Mouse (Mus musculus) C2C12 (cell line): Measurements from ENCODE around the gene Klhl32.

ENCODE experiments used
- CEBPB ChIP-seq: IDR thresholded peaks from one replicate; pipeline ENCODE4 v1.6.1; 2011; ENCODE audit warnings: low read depth, mild to moderate bottlenecking, control low read depth, moderate library complexity
- CTCF ChIP-seq: IDR thresholded peaks from one replicate; pipeline ENCODE4 v1.5.1; 2011; ENCODE audit not compliant: control insufficient read depth, insufficient read depth, insufficient read length
- FOSL1 ChIP-seq: IDR thresholded peaks from one replicate; pipeline ENCODE4 v1.8.0; 2011; ENCODE audit warnings: mild to moderate bottlenecking, low read length; ENCODE audit not compliant: poor library complexity, insufficient read depth, severe bottlenecking
- MAX ChIP-seq: IDR thresholded peaks from one replicate; pipeline ENCODE4 v1.6.1; 2011; ENCODE audit warnings: mild to moderate bottlenecking, control low read depth
- MYOD1 ChIP-seq: IDR thresholded peaks from one replicate; pipeline ENCODE4 v1.6.1; 2011; ENCODE audit warnings: low read depth; ENCODE audit not compliant: control insufficient read depth, insufficient read length
- MYOG ChIP-seq: IDR thresholded peaks from one replicate; pipeline ENCODE4 v1.6.1; 2011; ENCODE audit not compliant: control insufficient read depth, insufficient read length; ENCODE audit errors: extremely low read depth
- USF1 ChIP-seq: IDR thresholded peaks from one replicate; pipeline ENCODE4 v1.6.1; 2011; ENCODE audit warnings: low read depth, mild to moderate bottlenecking, control low read depth, moderate library complexity

DNA sequence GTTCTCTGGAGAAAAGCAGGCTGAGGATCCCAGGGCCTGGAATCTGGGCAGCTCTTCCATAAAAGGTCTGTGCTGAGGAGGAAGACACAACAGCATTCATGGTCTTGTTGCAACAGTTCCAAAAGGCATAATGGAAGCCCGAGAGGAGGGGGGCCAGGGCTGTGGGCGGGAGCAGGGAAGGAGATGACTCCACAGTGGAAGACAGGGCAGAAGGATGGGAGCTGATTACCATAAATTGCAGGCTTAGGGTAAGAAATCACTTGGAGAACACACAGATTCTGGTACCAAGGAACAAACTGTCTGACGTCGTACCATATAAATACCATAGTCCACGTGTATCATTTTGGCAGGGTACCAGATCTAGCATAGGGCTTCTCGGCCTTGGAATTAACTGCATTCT is 51.9 kb downstream of the Klhl32 start:
- no peak for TF ChIP-seq CTCF
- no peak for TF ChIP-seq MYOG
- no peak for TF ChIP-seq MYOD1
- no peak for TF ChIP-seq MAX
- TF ChIP-seq CEBPB = no peak
- no peak for TF ChIP-seq USF1
- TF ChIP-seq FOSL1 = no peak
